Mouse (Mus musculus) kidney, embryonic 15.5 days (tissue): ENCODE measurements around the gene Zfp526. TPM values are rescaled to one million over a fixed set of nuclear protein-coding genes. Genes with fewer than 3 reads are reported as not detected.

Source experiments
- ATAC-seq: fragments of 200-750 bp; cut with Nextera tagmentation; replicated peaks from 2 replicates; pipeline ENCODE4 v1.8.0; 2017; ENCODE audit warnings: moderate TSS enrichment; ENCODE audit not compliant: low FRiP score
- H3K27ac ChIP-seq: fragments of 300-500 bp; sonication (generic); 2 replicates; pipeline ENCODE4 v1.5.1; 2015; ENCODE audit warnings: mild to moderate bottlenecking, inconsistent platforms
- H3K27me3 ChIP-seq: fragments of 300-500 bp; sonication (generic); 2 replicates; pipeline ENCODE4 v1.6.1; 2015; ENCODE audit warnings: inconsistent platforms
- H3K36me3 ChIP-seq: fragments of 300-500 bp; sonication (generic); 2 replicates; pipeline ENCODE4 v1.6.1; 2015; ENCODE audit warnings: inconsistent platforms
- H3K4me1 ChIP-seq: fragments of 300-500 bp; sonication (generic); 2 replicates; pipeline ENCODE4 v1.6.1; 2015; ENCODE audit warnings: inconsistent platforms
- H3K4me2 ChIP-seq: fragments of 300-500 bp; sonication (generic); 2 replicates; pipeline ENCODE4 v1.6.1; 2015; ENCODE audit warnings: moderate library complexity, mild to moderate bottlenecking, inconsistent platforms
- H3K4me3 ChIP-seq: fragments of 300-500 bp; sonication (generic); replicated peaks from 2 replicates; pipeline ENCODE4 v1.5.1; 2015; ENCODE audit warnings: mild to moderate bottlenecking, inconsistent platforms
- H3K9ac ChIP-seq: fragments of 300-500 bp; sonication (generic); 2 replicates; pipeline ENCODE4 v1.6.1; 2015; ENCODE audit warnings: mild to moderate bottlenecking, inconsistent platforms
- H3K9me3 ChIP-seq: fragments of 300-500 bp; sonication (generic); replicated peaks from 2 replicates; pipeline ENCODE4 v1.6.1; 2016; ENCODE audit warnings: inconsistent platforms
- whole genome bisulfite sequencing: fragments of 180-500 bp; shearing (Covaris S2); methylation state at CpG from one replicate; pipeline ENCODE4 v1.1.7; 2015; ENCODE audit warnings: mixed read lengths; 5-methylcytosine and 5-hydroxymethylcytosine counted together
- polyA plus RNA-seq: library from polyadenylated mRNA; unstranded; fragments of >200 nt; fragmentation: Nextera tagmentation; extraction: Ambion mirVana; gene quantifications from 2 replicates; pipeline ENCODE4 v1.2.1, GENCODE M21; 2015

The Zfp526 gene
- polyA plus RNA-seq, 1 experiment from 2014 or later: 2.5 TPM

GRCm38 (mm10) chr7:25266180-25266962 lies 45.1 kb downstream of the Zfp526 start:
- Histone ChIP-seq H3K36me3 (peaks cover 7% of the 10 kb centered on the region), H3K9ac (no peak overlapping the region), H3K4me2 (peak overlapping the region; percentile 72), H3K27me3 (no peaks in the 10 kb centered on the region), H3K27ac (no peak overlapping the region), H3K4me1 (peaks cover 40% of the 10 kb centered on the region), H3K4me3 (peak overlapping the region; percentile 81; the same call in 1 of the 2 replicates), H3K9me3 (no peaks in the 10 kb centered on the region)
- no peak for ATAC-seq
- 88% methylated on average over 8 of the region's 8 CpGs for WGBS

- ATAC-seq: peak; percentile 86
- peak within 1 kb of the TSS; percentile 81 for H3K4me3 ChIP-seq
- peaks cover 45% of the 10 kb centered on the region for H3K4me1 ChIP-seq
- peaks cover 16% of the 10 kb centered on the region for H3K36me3 ChIP-seq
- peak within 1 kb of the TSS; percentile 94 for H3K27ac ChIP-seq
- peak within 1 kb of the TSS; percentile 82 for H3K4me2 ChIP-seq
- H3K27me3 ChIP-seq: no peaks in the 10 kb centered on the region
- H3K9ac ChIP-seq: peak within 1 kb of the TSS; percentile 79
- H3K9me3 ChIP-seq: no peaks in the 10 kb centered on the region
- WGBS: 0% methylated on average over 29 of the region's 29 CpGs
Observed at GRCm38 (mm10) chr7:25267301-25267750, 46.1 kb downstream of the Zfp526 start, which contains the start of gene Cic. Cic (plus strand) TSS chr7:25267704.

GRCm38 (mm10) chr7:25267751-25268463 lies 46.7 kb downstream of the Zfp526 start:
- H3K9me3 ChIP-seq: no peaks in the 10 kb centered on the region
- peak overlapping the region; percentile 94 for H3K27ac ChIP-seq
- H3K27me3 ChIP-seq: no peaks in the 10 kb centered on the region
- under 1% methylated on average over 33 of the region's 33 CpGs for WGBS
- ATAC-seq: peak; percentile 95
- peak overlapping the region; percentile 81 for H3K4me3 ChIP-seq
- peak overlapping the region; percentile 79 for H3K9ac ChIP-seq
- peaks cover 46% of the 10 kb centered on the region for H3K4me1 ChIP-seq
- peaks cover 22% of the 10 kb centered on the region for H3K36me3 ChIP-seq
- H3K4me2 ChIP-seq: peak overlapping the region; percentile 82

- Histone ChIP-seq H3K9ac (peak overlapping the region; percentile 79), H3K4me1 (peaks cover 46% of the 10 kb centered on the region), H3K27me3 (no peaks in the 10 kb centered on the region), H3K9me3 (no peaks in the 10 kb centered on the region), H3K4me3 (peak overlapping the region; percentile 81), H3K27ac (peak overlapping the region; percentile 94), H3K36me3 (peaks cover 29% of the 10 kb centered on the region), H3K4me2 (peak overlapping the region; percentile 82)
- no peak for ATAC-seq
- 4% methylated on average over 7 of the region's 7 CpGs for WGBS
Observed at GRCm38 (mm10) chr7:25268588-25268987, 47.4 kb downstream of the Zfp526 start.

- peak overlapping the region; percentile 81 for H3K4me3 ChIP-seq
- 39% methylated on average over 4 of the region's 4 CpGs for WGBS
- H3K4me1 ChIP-seq: peaks cover 50% of the 10 kb centered on the region
- peaks cover 31% of the 10 kb centered on the region for H3K36me3 ChIP-seq
- H3K27me3 ChIP-seq: no peaks in the 10 kb centered on the region
- H3K9ac ChIP-seq: peak overlapping the region; percentile 79
- H3K4me2 ChIP-seq: peak overlapping the region; percentile 82
- no peak for ATAC-seq
- H3K27ac ChIP-seq: peak overlapping the region; percentile 94
- no peaks in the 10 kb centered on the region for H3K9me3 ChIP-seq
Observed at GRCm38 (mm10) chr7:25269029-25269428, 47.8 kb downstream of the Zfp526 start.

- Histone ChIP-seq H3K4me3 (peak overlapping the region; percentile 81), H3K4me2 (peak overlapping the region; percentile 82), H3K4me1 (peaks cover 54% of the 10 kb centered on the region), H3K9ac (peak overlapping the region; percentile 79), H3K27ac (peak overlapping the region; percentile 94), H3K36me3 (peaks cover 31% of the 10 kb centered on the region), H3K27me3 (no peaks in the 10 kb centered on the region), H3K9me3 (no peaks in the 10 kb centered on the region)
- no peak for ATAC-seq
- 78% methylated on average over 8 of the region's 8 CpGs for WGBS
Observed at GRCm38 (mm10) chr7:25269545-25270271, 48.5 kb downstream of the Zfp526 start.

GRCm38 (mm10) chr7:25270652-25271633 lies 49.7 kb downstream of the Zfp526 start:
- peak overlapping the region; percentile 82; the same call in 1 of the 2 replicates for H3K4me2 ChIP-seq
- H3K36me3 ChIP-seq: peaks cover 31% of the 10 kb centered on the region
- no peaks in the 10 kb centered on the region for H3K9me3 ChIP-seq
- 87% methylated on average over 35 of the region's 35 CpGs for WGBS
- no peaks in the 10 kb centered on the region for H3K27me3 ChIP-seq
- peak overlapping the region; percentile 94; the same call in 1 of the 2 replicates for H3K27ac ChIP-seq
- H3K4me3 ChIP-seq: no peak overlapping the region
- H3K9ac ChIP-seq: 0 out of 2 replicates have a peak overlapping the region, but pooled peaks have one; percentile 8
- ATAC-seq: no peak
- H3K4me1 ChIP-seq: peaks cover 65% of the 10 kb centered on the region

- no peak for ATAC-seq
- Histone ChIP-seq H3K4me3 (no peak overlapping the region), H3K27me3 (no peaks in the 10 kb centered on the region), H3K36me3 (peaks cover 31% of the 10 kb centered on the region), H3K4me1 (peaks cover 69% of the 10 kb centered on the region), H3K27ac (no peak overlapping the region), H3K9ac (no peak overlapping the region), H3K9me3 (no peaks in the 10 kb centered on the region), H3K4me2 (no peak overlapping the region)
- WGBS: 89% methylated on average over 30 of the region's 30 CpGs
Observed at GRCm38 (mm10) chr7:25271651-25272444, 50.6 kb downstream of the Zfp526 start.

GRCm38 (mm10) chr7:25272445-25273258 lies 51.4 kb downstream of the Zfp526 start:
- WGBS: 83% methylated on average over 38 of the region's 38 CpGs
- ATAC-seq: no peak
- Histone ChIP-seq H3K4me2 (no peak overlapping the region), H3K36me3 (peaks cover 31% of the 10 kb centered on the region), H3K27ac (no peak overlapping the region), H3K4me1 (peaks cover 73% of the 10 kb centered on the region), H3K4me3 (no peak overlapping the region), H3K9me3 (no peaks in the 10 kb centered on the region), H3K9ac (no peak overlapping the region), H3K27me3 (no peaks in the 10 kb centered on the region)
